Mouse (Mus musculus): Measurements from ENCODE around the gene Rnf150. TPM values are rescaled to one million over a fixed set of nuclear protein-coding genes. Genes with fewer than 3 reads are reported as not detected.
A peak's percentile ranks its signal among the peaks of the same experiment; 100 is the strongest.

Gene Rnf150
- total RNA-seq (2014; rRNA removed), result 9.4 and 9.9 TPM in 2 replicates
- polyA plus RNA-seq (2015; fragmentation: Nextera tagmentation; extraction: Ambion mirVana), result 1.7 and 1.9 TPM in 2 replicates

DNA sequence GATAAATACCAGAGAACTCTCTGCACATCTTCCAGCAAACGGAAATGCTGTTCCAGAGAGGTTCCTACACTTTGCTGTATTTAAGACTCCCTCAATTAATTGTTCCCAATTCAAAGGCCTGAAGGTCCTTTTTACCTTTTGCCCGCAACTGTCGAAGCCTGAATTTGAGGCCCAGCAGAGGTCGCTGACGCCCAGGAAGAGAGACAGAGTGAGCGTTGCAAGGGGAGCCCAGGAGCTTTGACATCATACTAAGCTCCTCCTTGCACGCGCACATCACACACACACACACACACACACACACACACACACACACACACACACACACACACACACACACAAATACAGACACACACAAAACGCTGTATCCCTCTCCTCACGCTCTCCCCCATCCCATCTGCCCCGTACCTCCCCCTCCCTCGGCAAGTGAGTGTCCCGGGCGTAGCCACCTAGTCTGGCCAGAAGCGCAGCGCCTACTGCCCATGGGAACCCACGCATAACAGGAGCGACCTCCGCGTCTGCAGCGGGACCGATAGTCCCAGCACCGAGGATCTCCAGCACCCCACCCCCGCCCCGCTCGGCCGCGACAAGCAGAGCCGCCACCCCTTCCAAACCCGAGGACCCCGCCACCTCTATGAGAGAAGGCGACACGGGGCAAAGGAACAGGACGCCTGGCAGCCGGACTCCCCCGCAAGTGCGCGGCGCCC is at the start of gene Rnf150:
TSS of gene Rnf150 (plus strand) at position 316 of the 704 bp plus-strand sequence.
- Histone ChIP-seq H3K9me3 (ENCODE audit: low read length) (no peaks in the 10 kb centered on the region), H3K27me3 (ENCODE audit: insufficient read depth, low read length) (no peaks in the 10 kb centered on the region), H3K4me2 (ENCODE audit: low read depth, low read length) (peak within 1 kb of the TSS; percentile 62), H3K36me3 (ENCODE audit: insufficient read depth, low read length) (no peaks in the 10 kb centered on the region), H3K9ac (replicated peaks; ENCODE audit: low read length) (peak within 1 kb of the TSS; percentile 86), H3K4me1 (ENCODE audit: insufficient read depth, low read length) (peaks cover 6% of the 10 kb centered on the region), H3K4me3 (ENCODE audit: low read length) (peak within 1 kb of the TSS; percentile 66), H3K27ac (peak within 1 kb of the TSS; percentile 93)
- 0% methylated on average over 37 of the region's 39 CpGs for WGBS
- peak; percentile 91 for ATAC-seq
- DNase-seq (ENCODE audit: low spot score), result peak; percentile 94
- peak; percentile 87 for TF ChIP-seq CTCF (IDR thresholded peaks at IDR 0.05; ENCODE audit: low read depth)

DNA sequence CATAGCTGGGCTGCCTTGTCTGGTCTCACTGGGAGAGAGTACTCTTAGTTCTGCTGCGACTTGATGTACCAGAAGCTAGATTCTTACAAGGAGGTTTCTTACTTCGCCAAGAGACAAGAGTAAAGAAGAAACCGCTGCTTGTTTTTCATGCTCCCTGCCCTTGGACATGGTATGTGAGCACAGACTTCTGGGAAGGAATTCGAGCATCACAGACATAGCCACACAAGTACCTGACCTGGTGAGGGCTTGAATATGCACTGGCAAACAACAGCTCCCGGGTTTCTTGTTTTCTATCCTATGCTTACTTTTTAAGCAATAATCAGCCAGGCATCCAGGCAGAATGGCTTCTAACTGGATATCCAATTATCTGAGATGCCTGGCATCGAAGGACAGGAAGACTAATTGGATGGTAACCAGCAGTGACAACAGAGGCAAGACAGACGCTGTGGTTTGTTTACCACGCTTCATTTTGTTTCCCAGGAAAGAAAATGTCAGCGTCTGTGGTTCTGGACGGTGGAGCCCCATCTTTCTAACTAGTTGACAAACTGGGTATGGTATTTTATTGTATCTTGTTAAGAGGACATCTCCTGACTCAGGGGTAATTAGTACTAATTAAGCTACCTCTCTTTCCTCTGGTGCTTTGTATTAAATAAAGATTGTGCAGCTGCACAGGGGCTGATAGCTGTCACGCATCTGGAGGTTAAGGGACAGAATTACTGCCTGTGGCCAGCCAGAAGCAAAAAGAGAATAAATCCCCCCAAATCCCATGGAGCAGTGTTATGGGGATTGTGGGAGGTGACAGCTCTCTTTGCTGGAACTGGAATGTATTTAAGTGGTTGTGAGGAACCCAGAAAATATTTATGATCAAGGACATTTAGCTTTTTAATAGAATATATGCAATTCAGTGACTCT is 36.8 kb upstream of the Rnf150 start:
- no peak for ATAC-seq
- no peaks in the 10 kb centered on the region for H3K4me1 ChIP-seq (ENCODE audit: insufficient read depth, low read length)
- no peaks in the 10 kb centered on the region for H3K9me3 ChIP-seq (ENCODE audit: low read length)
- no peaks in the 10 kb centered on the region for H3K36me3 ChIP-seq (ENCODE audit: insufficient read depth, low read length)
- no peak overlapping the region for H3K27ac ChIP-seq
- no peak overlapping the region for H3K4me2 ChIP-seq (ENCODE audit: low read depth, low read length)
- no peak overlapping the region for H3K4me3 ChIP-seq (ENCODE audit: low read length)
- DNase-seq (ENCODE audit: low spot score), result no peak
- no peak for TF ChIP-seq CTCF (IDR thresholded peaks at IDR 0.05; ENCODE audit: low read depth)
- H3K9ac ChIP-seq (replicated peaks; ENCODE audit: low read length), result no peak overlapping the region
- H3K27me3 ChIP-seq (ENCODE audit: insufficient read depth, low read length), result no peaks in the 10 kb centered on the region
- WGBS, result 59% methylated on average over 11 of the region's 11 CpGs

- Histone ChIP-seq H3K4me3 (ENCODE audit: low read length) (no peak overlapping the region), H3K9ac (replicated peaks; ENCODE audit: low read length) (no peak overlapping the region), H3K27me3 (ENCODE audit: insufficient read depth, low read length) (no peaks in the 10 kb centered on the region), H3K36me3 (ENCODE audit: insufficient read depth, low read length) (no peaks in the 10 kb centered on the region), H3K9me3 (ENCODE audit: low read length) (no peaks in the 10 kb centered on the region), H3K27ac (no peak overlapping the region), H3K4me2 (ENCODE audit: low read depth, low read length) (no peak overlapping the region), H3K4me1 (ENCODE audit: insufficient read depth, low read length) (no peaks in the 10 kb centered on the region)
- no peak for DNase-seq (ENCODE audit: low spot score)
- WGBS, result 84% methylated on average over 3 of the region's 3 CpGs
- ATAC-seq, result no peak
- TF ChIP-seq CTCF (IDR thresholded peaks at IDR 0.05; ENCODE audit: low read depth), result no peak
Measured at GRCm38 (mm10) chr8:82840415-82840814, 22.7 kb upstream of the Rnf150 start.

GRCm38 (mm10) chr8:82840963-82841362 is 22.2 kb upstream of the Rnf150 start:
- no peaks in the 10 kb centered on the region for H3K36me3 ChIP-seq (ENCODE audit: insufficient read depth, low read length)
- no peak overlapping the region for H3K9ac ChIP-seq (replicated peaks; ENCODE audit: low read length)
- no peaks in the 10 kb centered on the region for H3K9me3 ChIP-seq (ENCODE audit: low read length)
- H3K4me3 ChIP-seq (ENCODE audit: low read length), result no peak overlapping the region
- no peak overlapping the region for H3K27ac ChIP-seq
- TF ChIP-seq CTCF (IDR thresholded peaks at IDR 0.05; ENCODE audit: low read depth), result no peak
- H3K27me3 ChIP-seq (ENCODE audit: insufficient read depth, low read length), result no peaks in the 10 kb centered on the region
- H3K4me1 ChIP-seq (ENCODE audit: insufficient read depth, low read length), result no peaks in the 10 kb centered on the region
- ATAC-seq (no peak), DNase-seq (ENCODE audit: low spot score) (no peak)
- WGBS, result 44% methylated on average over 1 of the region's 1 CpGs
- no peak overlapping the region for H3K4me2 ChIP-seq (ENCODE audit: low read depth, low read length)

- no peak overlapping the region for H3K9ac ChIP-seq (replicated peaks; ENCODE audit: low read length)
- H3K36me3 ChIP-seq (ENCODE audit: insufficient read depth, low read length), result no peaks in the 10 kb centered on the region
- TF ChIP-seq CTCF (IDR thresholded peaks at IDR 0.05; ENCODE audit: low read depth), result peak; percentile 70
- DNase-seq (ENCODE audit: low spot score) (peak; percentile 64), ATAC-seq (0 out of 2 replicates have a peak, but pooled peaks have one; percentile 39)
- no peak overlapping the region for H3K4me3 ChIP-seq (ENCODE audit: low read length)
- H3K27me3 ChIP-seq (ENCODE audit: insufficient read depth, low read length), result no peaks in the 10 kb centered on the region
- H3K9me3 ChIP-seq (ENCODE audit: low read length), result no peaks in the 10 kb centered on the region
- WGBS, result 58% methylated on average over 6 of the region's 6 CpGs
- H3K4me1 ChIP-seq (ENCODE audit: insufficient read depth, low read length), result no peaks in the 10 kb centered on the region
- H3K27ac ChIP-seq, result no peak overlapping the region
- H3K4me2 ChIP-seq (ENCODE audit: low read depth, low read length), result no peak overlapping the region
Measured at GRCm38 (mm10) chr8:82841520-82842142, 21.5 kb upstream of the Rnf150 start.

- Histone ChIP-seq H3K36me3 (ENCODE audit: insufficient read depth, low read length) (no peaks in the 10 kb centered on the region), H3K9ac (replicated peaks; ENCODE audit: low read length) (no peak overlapping the region), H3K27ac (no peak overlapping the region), H3K4me3 (ENCODE audit: low read length) (no peak overlapping the region), H3K27me3 (ENCODE audit: insufficient read depth, low read length) (no peaks in the 10 kb centered on the region), H3K4me1 (ENCODE audit: insufficient read depth, low read length) (no peaks in the 10 kb centered on the region), H3K9me3 (ENCODE audit: low read length) (no peaks in the 10 kb centered on the region), H3K4me2 (ENCODE audit: low read depth, low read length) (no peak overlapping the region)
- 50% methylated on average over 1 of the region's 1 CpGs for WGBS
- DNase-seq (ENCODE audit: low spot score) (no peak), ATAC-seq (no peak)
- TF ChIP-seq CTCF (IDR thresholded peaks at IDR 0.05; ENCODE audit: low read depth), result no peak
Measured at GRCm38 (mm10) chr8:82843697-82844096, 19.5 kb upstream of the Rnf150 start.

Measured in hindbrain, postnatal 0 days (tissue).